Mouse (Mus musculus) lung, postnatal 0 days (tissue): ENCODE measurements around the gene Mul1.

ENCODE experiments used
- CTCF ChIP-seq: IDR thresholded peaks from 2 replicates; pipeline ENCODE4 v1.5.1; 2016; ENCODE audit warnings: antibody characterized with exemption, mild to moderate bottlenecking
- EP300 ChIP-seq: IDR thresholded peaks from 2 replicates; pipeline ENCODE4 v1.6.1; 2016; ENCODE audit warnings: antibody characterized with exemption, mild to moderate bottlenecking, control low read depth

GRCm38 (mm10) chr4:138465446-138465845 lies 31.0 kb downstream of the Mul1 start:
- TF ChIP-seq CTCF: no peak
- no peak for TF ChIP-seq EP300
